Mouse (Mus musculus) thymus, adult 2 months (tissue): ENCODE measurements around the gene Tmem145.

Source experiments
- CTCF ChIP-seq: fragments of 200-500 bp; IDR thresholded peaks from 2 replicates; pipeline ENCODE4 v1.5.1; 2012; ENCODE audit warnings: mild to moderate bottlenecking, control low read depth, low read length, moderate library complexity, borderline replicate concordance; ENCODE audit not compliant: control insufficient read depth, poor library complexity, insufficient read depth; ENCODE audit errors: extremely low read depth
- POLR2A ChIP-seq: fragments of 200-500 bp; IDR thresholded peaks from 2 replicates; pipeline ENCODE4 v1.6.1; 2012; ENCODE audit warnings: mild to moderate bottlenecking, low read length, control low read depth, moderate library complexity; ENCODE audit not compliant: control insufficient read depth, poor library complexity, insufficient read depth; ENCODE audit errors: extremely low read depth

DNA sequence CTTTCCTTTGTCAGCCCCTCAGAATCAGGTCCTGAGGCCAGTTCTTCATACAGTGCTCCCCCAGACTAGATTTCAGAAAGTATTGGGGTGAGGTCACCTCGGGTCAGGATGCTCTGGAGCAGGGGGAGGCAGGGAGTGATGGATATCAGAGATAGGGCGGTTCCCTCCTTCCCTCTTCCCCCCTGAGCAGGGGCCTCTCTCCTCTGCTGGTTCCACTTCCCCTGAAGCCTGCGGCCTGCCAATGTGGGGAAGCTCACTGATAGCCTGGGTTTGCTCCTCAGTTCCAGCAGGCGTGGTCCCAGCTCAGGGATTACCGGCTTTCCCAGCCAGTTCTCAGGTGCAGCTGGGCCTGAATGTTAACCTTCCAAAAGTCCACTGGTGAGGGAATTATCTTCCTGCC lies 22.3 kb upstream of the Tmem145 start:
- TF ChIP-seq POLR2A (no peak), CTCF (no peak)
